Mouse (Mus musculus): ENCODE measurements around the gene Cat.

DNA sequence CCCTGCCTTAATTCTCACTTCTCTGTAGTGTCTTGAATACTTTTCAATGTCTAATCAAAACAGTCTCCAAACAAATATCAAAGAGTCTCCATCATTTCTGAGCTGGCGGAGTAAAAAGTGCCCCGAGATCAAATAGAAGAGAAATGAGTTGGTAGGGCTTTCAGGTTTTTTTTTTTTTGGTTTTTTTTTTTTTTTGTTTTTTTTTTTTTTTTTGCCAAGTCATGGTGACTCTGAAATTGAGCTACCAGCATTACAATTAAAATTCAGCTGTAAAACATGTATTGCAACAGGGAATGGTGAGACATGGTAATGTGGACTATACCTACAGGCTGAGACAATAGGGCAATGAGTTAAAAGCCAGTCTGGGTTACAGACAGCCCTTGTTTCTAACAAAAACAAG lies 21.0 kb upstream of the Cat start:
- TF ChIP-seq CTCF (IDR thresholded peaks at IDR 0.05; ENCODE audit: low read depth) (no peak), EP300 (IDR thresholded peaks at IDR 0.05; ENCODE audit: low read depth) (no peak)
